Mouse (Mus musculus) neural tube, embryonic 11.5 days (tissue): ENCODE results near the gene Gm3404. TPM values are rescaled to one million over a fixed set of nuclear protein-coding genes. Genes with fewer than 3 reads are reported as not detected.
"Not testable (repeated sequence)": the region's sequence is repeated elsewhere in the genome, so short reads cannot be mapped to it uniquely, and the experiment has no call there.

Experiments used
- ATAC-seq: fragments of 200-750 bp; cut with Nextera tagmentation; 2 replicates; pipeline ENCODE4 v1.8.0; 2017; ENCODE audit warnings: moderate number of reproducible peaks, mild to moderate bottlenecking, moderate TSS enrichment, moderate library complexity; ENCODE audit not compliant: insufficient read depth, low FRiP score, low TSS enrichment
- DNase-seq: peaks from one replicate; pipeline ENCODE4 v3.0.0-alpha.2; 2015; ENCODE audit warnings: low spot score
- H3K27ac ChIP-seq: fragments of 300-500 bp; sonication (generic); 2 replicates; pipeline ENCODE4 v1.5.1; 2014; ENCODE audit warnings: low read depth, mild to moderate bottlenecking, low read length
- H3K27me3 ChIP-seq: fragments of 300-500 bp; sonication (generic); 2 replicates; pipeline ENCODE4 v1.6.1; 2014; ENCODE audit warnings: mild to moderate bottlenecking, low read length, mixed read lengths; ENCODE audit not compliant: control insufficient read depth, insufficient read depth
- H3K36me3 ChIP-seq: fragments of 300-500 bp; sonication (generic); 2 replicates; pipeline ENCODE4 v1.6.1; 2014; ENCODE audit warnings: mild to moderate bottlenecking, low read length, moderate library complexity, mixed read lengths; ENCODE audit not compliant: control insufficient read depth, insufficient read depth
- H3K4me1 ChIP-seq: fragments of 300-500 bp; sonication (generic); 2 replicates; pipeline ENCODE4 v1.6.1; 2014; ENCODE audit warnings: low read length, mixed read lengths; ENCODE audit not compliant: control insufficient read depth, insufficient read depth
- H3K4me2 ChIP-seq: fragments of 300-500 bp; sonication (generic); 2 replicates; pipeline ENCODE4 v1.6.1; 2014; ENCODE audit warnings: low read depth, mild to moderate bottlenecking, moderate library complexity
- H3K4me3 ChIP-seq: fragments of 300-500 bp; sonication (generic); 2 replicates; pipeline ENCODE4 v1.5.1; 2014; ENCODE audit warnings: low read depth, low read length
- H3K9ac ChIP-seq: fragments of 300-500 bp; sonication (generic); 2 replicates; pipeline ENCODE4 v1.6.1; 2014; ENCODE audit warnings: mild to moderate bottlenecking, low read length
- H3K9me3 ChIP-seq: fragments of 300-500 bp; sonication (generic); 2 replicates; pipeline ENCODE4 v1.6.1; 2016; ENCODE audit warnings: low read length; ENCODE audit not compliant: control insufficient read depth
- WGBS: fragments of 180-500 bp; shearing (Covaris S2); extraction: QIAGEN DNeasy Blood & Tissue Kit; methylation state at CpG from one replicate; pipeline ENCODE4 v1.1.7; 2014; 5-methylcytosine and 5-hydroxymethylcytosine counted together
- polyA plus RNA-seq: library from polyadenylated mRNA; unstranded; fragments of >200 nt; fragmentation: Nextera tagmentation; extraction: Ambion mirVana; gene quantifications from 2 replicates; pipeline ENCODE4 v1.2.1, GENCODE M21; 2014

Gene Gm3404
- polyA plus RNA-seq = not detected in 2 replicates

DNA sequence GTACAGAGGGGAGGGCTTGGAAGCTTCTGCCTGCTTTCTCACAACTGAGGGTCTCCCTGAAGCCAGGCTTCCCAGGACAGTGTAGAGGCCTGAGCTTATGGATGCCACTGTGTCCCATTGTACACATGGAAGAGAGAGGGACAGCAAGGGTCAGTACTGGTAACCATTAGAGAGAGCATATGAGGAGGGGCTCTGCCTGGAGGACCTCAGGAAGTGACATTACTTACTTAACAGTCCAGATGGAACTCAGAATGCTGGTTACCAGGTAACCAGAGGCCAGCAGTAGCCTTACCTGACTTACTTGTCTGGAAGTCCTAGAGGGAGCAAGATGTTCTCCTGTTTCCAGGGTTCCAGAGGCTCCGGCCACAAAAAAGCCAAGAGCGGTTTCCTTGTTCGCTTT lies at the start of gene Gm3404:
TSS of gene Gm3404 (plus strand) at position 301 of the 400 bp plus-strand sequence.
- not testable (repeated sequence) for DNase-seq, H3K4me2 ChIP-seq, H3K36me3 ChIP-seq, H3K27me3 ChIP-seq, ATAC-seq, H3K4me1 ChIP-seq, H3K27ac ChIP-seq, H3K4me3 ChIP-seq, H3K9ac ChIP-seq, H3K9me3 ChIP-seq
- WGBS = 100% methylated on average over 1 of the region's 3 CpGs

DNA sequence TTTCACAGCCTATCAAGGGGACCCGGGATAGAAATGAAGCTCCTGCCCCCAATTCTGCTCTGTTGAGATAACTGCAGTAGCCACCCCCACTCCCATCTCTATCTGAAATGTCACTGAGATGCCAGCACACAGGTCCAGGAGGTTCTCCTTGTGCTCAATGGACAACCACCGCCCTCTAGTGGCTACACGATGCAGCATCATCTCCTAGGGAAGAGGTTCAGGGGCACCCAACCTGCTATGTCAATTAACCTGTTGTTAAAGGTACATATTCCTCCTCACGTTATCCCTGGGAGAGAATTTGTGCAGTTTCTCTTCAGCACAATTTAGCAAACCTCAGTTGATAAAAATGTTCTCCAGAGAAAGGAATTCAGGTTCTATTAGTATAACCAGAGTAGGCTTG lies 46.0 kb upstream of the Gm3404 start:
- ATAC-seq, H3K4me1 ChIP-seq, H3K9ac ChIP-seq, H3K27ac ChIP-seq, DNase-seq, H3K27me3 ChIP-seq, H3K36me3 ChIP-seq, H3K4me3 ChIP-seq, H3K4me2 ChIP-seq, H3K9me3 ChIP-seq: not testable (repeated sequence)
- WGBS = 11% methylated on average over 4 of the region's 4 CpGs

GRCm38 (mm10) chr5:146481665-146482064 lies 43.9 kb upstream of the Gm3404 start, which contains the start of gene Gm6408:
Gene Gm6408, plus strand, starts transcription at chr5:146481965.
- H3K27me3 ChIP-seq, H3K4me1 ChIP-seq, H3K9ac ChIP-seq, ATAC-seq, H3K27ac ChIP-seq, H3K4me3 ChIP-seq, H3K9me3 ChIP-seq, DNase-seq, H3K36me3 ChIP-seq, H3K4me2 ChIP-seq: not testable (repeated sequence)
- 86% methylated on average over 1 of the region's 3 CpGs for WGBS

- not testable (repeated sequence) for H3K9me3 ChIP-seq, H3K4me2 ChIP-seq, H3K4me1 ChIP-seq, H3K9ac ChIP-seq, DNase-seq, H3K4me3 ChIP-seq, H3K27ac ChIP-seq, ATAC-seq, H3K36me3 ChIP-seq, H3K27me3 ChIP-seq
- WGBS = 11% methylated on average over 3 of the region's 4 CpGs
Measured at GRCm38 (mm10) chr5:146488959-146489358, 36.6 kb upstream of the Gm3404 start.

- WGBS = no CpG with 5 or more reads among the region's 5 CpGs
- H3K4me3 ChIP-seq, ATAC-seq, H3K9ac ChIP-seq, H3K27me3 ChIP-seq, H3K9me3 ChIP-seq, H3K4me1 ChIP-seq, H3K27ac ChIP-seq, H3K36me3 ChIP-seq, DNase-seq, H3K4me2 ChIP-seq: not testable (repeated sequence)
Measured at GRCm38 (mm10) chr5:146491063-146491462, 34.5 kb upstream of the Gm3404 start, which contains the start of gene Gm6370. Gene Gm6370, plus strand, starts transcription at chr5:146491363.

DNA sequence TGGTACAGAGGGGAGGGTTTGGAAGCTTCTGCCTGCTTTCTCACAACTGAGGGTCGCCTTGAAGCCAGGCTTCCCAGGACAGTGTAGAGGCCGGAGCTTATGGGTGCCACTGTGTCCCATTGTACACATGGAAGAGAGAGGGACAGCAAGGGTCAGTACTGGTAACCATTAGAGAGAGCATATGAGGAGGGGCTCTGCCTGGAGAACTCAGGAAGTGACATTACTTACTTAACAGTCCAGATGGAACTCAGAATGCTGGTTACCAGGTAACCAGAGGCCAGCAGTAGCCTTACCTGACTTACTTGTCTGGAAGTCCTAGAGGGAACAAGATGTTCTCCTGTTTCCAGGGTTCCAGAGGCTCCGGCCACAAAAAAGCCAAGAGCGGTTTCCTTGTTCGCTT lies 23.5 kb upstream of the Gm3404 start, which contains the start of gene 4930449I24Rik:
TSS of gene 4930449I24Rik (plus strand) at position 301 of the 400 bp plus-strand sequence.
- H3K4me3 ChIP-seq, H3K27ac ChIP-seq, H3K27me3 ChIP-seq, H3K9ac ChIP-seq, H3K9me3 ChIP-seq, H3K4me2 ChIP-seq, H3K36me3 ChIP-seq, H3K4me1 ChIP-seq, DNase-seq, ATAC-seq: not testable (repeated sequence)
- WGBS = no CpG with 5 or more reads among the region's 5 CpGs

DNA sequence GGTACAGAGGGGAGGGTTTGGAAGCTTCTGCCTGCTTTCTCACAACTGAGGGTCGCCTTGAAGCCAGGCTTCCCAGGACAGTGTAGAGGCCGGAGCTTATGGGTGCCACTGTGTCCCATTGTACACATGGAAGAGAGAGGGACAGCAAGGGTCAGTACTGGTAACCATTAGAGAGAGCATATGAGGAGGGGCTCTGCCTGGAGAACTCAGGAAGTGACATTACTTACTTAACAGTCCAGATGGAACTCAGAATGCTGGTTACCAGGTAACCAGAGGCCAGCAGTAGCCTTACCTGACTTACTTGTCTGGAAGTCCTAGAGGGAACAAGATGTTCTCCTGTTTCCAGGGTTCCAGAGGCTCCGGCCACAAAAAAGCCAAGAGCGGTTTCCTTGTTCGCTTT lies 11.8 kb upstream of the Gm3404 start, which contains the start of gene Gm3402:
TSS of gene Gm3402 (plus strand) at position 301 of the 400 bp plus-strand sequence.
- no CpG with 5 or more reads among the region's 5 CpGs for WGBS
- not testable (repeated sequence) for H3K4me2 ChIP-seq, ATAC-seq, H3K27me3 ChIP-seq, H3K27ac ChIP-seq, H3K4me1 ChIP-seq, H3K36me3 ChIP-seq, H3K9ac ChIP-seq, H3K4me3 ChIP-seq, H3K9me3 ChIP-seq, DNase-seq

- 94% methylated on average over 3 of the region's 3 CpGs for WGBS
- not testable (repeated sequence) for DNase-seq, ATAC-seq
Measured at GRCm38 (mm10) chr5:146537347-146537746, 11.7 kb downstream of the Gm3404 start, which contains the start of gene Gm3409. Gene Gm3409, plus strand, starts transcription at chr5:146537647.

GRCm38 (mm10) chr5:146555836-146556235 lies 30.2 kb downstream of the Gm3404 start, which contains the start of gene Gm3415:
Gene Gm3415, plus strand, starts transcription at chr5:146556136.
- not testable (repeated sequence) for H3K27me3 ChIP-seq, ATAC-seq, H3K9ac ChIP-seq, H3K36me3 ChIP-seq, DNase-seq, H3K27ac ChIP-seq, H3K4me3 ChIP-seq, H3K4me1 ChIP-seq, H3K9me3 ChIP-seq, H3K4me2 ChIP-seq
- WGBS = no CpG with 5 or more reads among the region's 3 CpGs

More at GRCm38 (mm10) chr5:146537347-146537746, 11.7 kb downstream of the Gm3404 start, which contains the start of gene Gm3409:
- H3K27ac ChIP-seq, H3K4me1 ChIP-seq, H3K9me3 ChIP-seq, H3K27me3 ChIP-seq, H3K4me2 ChIP-seq, H3K36me3 ChIP-seq, H3K4me3 ChIP-seq, H3K9ac ChIP-seq: not testable (repeated sequence)
